Mouse (Mus musculus) lung, postnatal 36 days (tissue): Measurements from ENCODE around the gene Mta1.

ENCODE experiments used
- DNase-seq: peaks from one replicate; pipeline ENCODE4 v3.0.0; 2022; ENCODE audit warnings: mixed read lengths

The Mta1 gene

GRCm38 (mm10) chr12:113097749-113098281 is at the start of gene Mta1:
Mta1 (plus strand) TSS chr12:113098278.
- peak; percentile 47 for DNase-seq

- no peak for DNase-seq
Measured at GRCm38 (mm10) chr12:113049836-113050235, 48.2 kb upstream of the Mta1 start.

GRCm38 (mm10) chr12:113050671-113051070 is 47.4 kb upstream of the Mta1 start:
- DNase-seq = no peak

GRCm38 (mm10) chr12:113051628-113052403 is 46.3 kb upstream of the Mta1 start:
- DNase-seq = peak; percentile 35

- DNase-seq = no peak
Measured at GRCm38 (mm10) chr12:113056089-113056488, 42.0 kb upstream of the Mta1 start.

- DNase-seq = no peak
Measured at GRCm38 (mm10) chr12:113060178-113060577, 37.9 kb upstream of the Mta1 start.

- DNase-seq = no peak
Measured at GRCm38 (mm10) chr12:113061606-113062005, 36.5 kb upstream of the Mta1 start.

GRCm38 (mm10) chr12:113062201-113062600 is 35.9 kb upstream of the Mta1 start:
- no peak for DNase-seq

- DNase-seq = no peak
Measured at GRCm38 (mm10) chr12:113063700-113064099, 34.4 kb upstream of the Mta1 start.

- DNase-seq = no peak
Measured at GRCm38 (mm10) chr12:113068002-113068401, 30.1 kb upstream of the Mta1 start.

- no peak for DNase-seq
Measured at GRCm38 (mm10) chr12:113069389-113069788, 28.7 kb upstream of the Mta1 start.

GRCm38 (mm10) chr12:113071321-113071720 is 26.8 kb upstream of the Mta1 start:
- DNase-seq = no peak

- no peak for DNase-seq
Measured at GRCm38 (mm10) chr12:113071827-113072226, 26.3 kb upstream of the Mta1 start.

- no peak for DNase-seq
Measured at GRCm38 (mm10) chr12:113073420-113074328, 24.4 kb upstream of the Mta1 start.

- peak; percentile 91 for DNase-seq
Measured at GRCm38 (mm10) chr12:113074329-113075062, 23.6 kb upstream of the Mta1 start, which contains the start of gene Tex22. Tex22 (plus strand) TSS chr12:113074502.

GRCm38 (mm10) chr12:113075063-113075454 is 23.0 kb upstream of the Mta1 start:
- DNase-seq = peak; percentile 91

GRCm38 (mm10) chr12:113075486-113075885 is 22.6 kb upstream of the Mta1 start:
- DNase-seq = no peak

GRCm38 (mm10) chr12:113087276-113087675 is 10.8 kb upstream of the Mta1 start:
- no peak for DNase-seq

- DNase-seq = no peak
Measured at GRCm38 (mm10) chr12:113088026-113088425, 10.1 kb upstream of the Mta1 start.

GRCm38 (mm10) chr12:113089107-113089506 is 9.0 kb upstream of the Mta1 start:
- DNase-seq = no peak

- DNase-seq = no peak
Measured at GRCm38 (mm10) chr12:113090053-113090452, 8.0 kb upstream of the Mta1 start.

- DNase-seq = no peak
Measured at GRCm38 (mm10) chr12:113097040-113097439, 1.0 kb upstream of the Mta1 start.
